Mouse (Mus musculus): ENCODE data around the gene Iqca.

- no peak for TF ChIP-seq CTCF (IDR thresholded peaks at IDR 0.05; ENCODE audit: extremely low read depth, insufficient read depth, low read length)
- no peak for TF ChIP-seq POLR2A (IDR thresholded peaks at IDR 0.05; ENCODE audit: extremely low read depth, insufficient read depth, low read length)
Observed at GRCm38 (mm10) chr1:90111198-90111839, 41.9 kb downstream of the Iqca start.

All from cortical plate, adult 2 months (tissue).